Mouse (Mus musculus): ENCODE data around the gene Slc16a5. TPM values are rescaled to one million over a fixed set of nuclear protein-coding genes. Genes with fewer than 3 reads are reported as not detected.

Slc16a5 gene
- total and polyA plus RNA-seq, 3 experiments = 0.26 TPM; not detected in 2

DNA sequence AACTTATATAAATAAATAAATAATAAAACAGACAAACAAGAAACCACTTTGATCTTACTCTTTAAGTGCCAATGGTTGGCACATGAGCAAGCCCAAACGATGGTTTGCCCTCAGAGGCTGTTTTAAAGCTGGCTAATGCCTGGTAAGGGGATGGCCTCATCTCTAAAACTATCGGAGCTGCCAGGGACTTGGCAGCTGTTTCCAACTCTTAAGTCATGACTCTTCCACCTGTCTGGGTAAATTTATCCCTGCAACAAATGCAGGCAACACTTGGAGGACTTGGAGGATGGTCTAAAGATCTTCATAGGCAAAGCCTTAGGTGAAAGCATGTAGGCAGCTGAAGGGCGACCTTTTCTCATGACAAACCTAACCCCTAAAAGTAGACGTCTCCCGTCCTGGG is 54.7 kb downstream of the Slc16a5 start:
- no peak for DNase-seq (ENCODE audit: low read depth, low spot score)
- no peaks in the 10 kb centered on the region for H3K27me3 ChIP-seq (ENCODE audit: control insufficient read depth in 1 of 2, insufficient read depth in 2 of 2, low read length in 2 of 2)
- H3K4me1 ChIP-seq (ENCODE audit: control insufficient read depth in 1 of 2, insufficient read depth in 2 of 2, low read length in 2 of 2) = peaks cover 5 to 13% of the 10 kb centered on the region in 2 experiments
- no peaks in the 10 kb centered on the region for H3K9me3 ChIP-seq (replicated peaks; ENCODE audit: insufficient read depth, low read length)
- H3K36me3 ChIP-seq (ENCODE audit: control insufficient read depth in 1 of 2, insufficient read depth in 2 of 2, low read length in 2 of 2) = peaks cover 0 to 9% of the 10 kb centered on the region in 2 experiments; a peak in 2 of 4 replicates
- H3K27ac ChIP-seq (ENCODE audit: control insufficient read depth, low read depth, low read length) = no peak overlapping the region
- no peak overlapping the region for H3K4me3 ChIP-seq (ENCODE audit: control insufficient read depth in 1 of 2, insufficient read depth in 1 of 2, low read depth in 2 of 2, low read length in 2 of 2)
- H3K9ac ChIP-seq (ENCODE audit: control insufficient read depth, low read depth, low read length, poor library complexity, severe bottlenecking) = no peak overlapping the region
- no peak for TF ChIP-seq GATA1 (IDR thresholded peaks at IDR 0.05; ENCODE audit: low read depth, low read length)
- TF ChIP-seq KAT2A (conservative IDR thresholded peaks at IDR 0.05; ENCODE audit: low read depth, low read length) = no peak
- no peak for TF ChIP-seq ZNF384 (IDR thresholded peaks at IDR 0.05; ENCODE audit: low read depth, low read length)
- TF ChIP-seq TAL1 (IDR thresholded peaks at IDR 0.05; ENCODE audit: low read length) = no peak
- no peak for TF ChIP-seq CTCF (IDR thresholded peaks at IDR 0.05 in 2 of 3, conservative IDR thresholded peaks at IDR 0.05 in 1 of 3; ENCODE audit: control insufficient read depth in 1 of 3, insufficient read depth in 1 of 3, low read depth in 2 of 3, low read length in 3 of 3, poor library complexity in 1 of 3, severe bottlenecking in 1 of 3)
- TF ChIP-seq RAD21 (IDR thresholded peaks at IDR 0.05; ENCODE audit: low read depth, low read length) = no peak
- TF ChIP-seq RCOR1 (IDR thresholded peaks at IDR 0.05; ENCODE audit: low read depth, low read length) = no peak
- no peak for TF ChIP-seq POLR2A (IDR thresholded peaks at IDR 0.05; ENCODE audit: control insufficient read depth in 1 of 2, insufficient read depth in 1 of 2, low read depth in 1 of 2, low read length in 2 of 2, poor library complexity in 1 of 2)
- no peak for TF ChIP-seq MYB (IDR thresholded peaks at IDR 0.05; ENCODE audit: low read depth, low read length)
- TF ChIP-seq POLR2AphosphoS2 (IDR thresholded peaks at IDR 0.05; ENCODE audit: low read length) = no peak
- no peak for TF ChIP-seq USF2 (IDR thresholded peaks at IDR 0.05; ENCODE audit: borderline replicate concordance in 1 of 2, insufficient read depth in 1 of 2, low read depth in 1 of 2, low read length in 2 of 2)
- no peak for TF ChIP-seq USF1 (IDR thresholded peaks at IDR 0.05; ENCODE audit: low read depth, low read length)
- TF ChIP-seq TBP (IDR thresholded peaks at IDR 0.05; ENCODE audit: low read depth, low read length) = no peak
- no peak for TF ChIP-seq E2F4 (IDR thresholded peaks at IDR 0.05; ENCODE audit: borderline replicate concordance, low read depth, low read length)
- no peak for TF ChIP-seq GABPA (IDR thresholded peaks at IDR 0.05; ENCODE audit: low read depth, low read length)
- no peak for TF ChIP-seq MAZ (IDR thresholded peaks at IDR 0.05; ENCODE audit: low read depth, low read length)
- TF ChIP-seq CHD1 (IDR thresholded peaks at IDR 0.05; ENCODE audit: low read depth, low read length) = no peak
- TF ChIP-seq MEF2A (IDR thresholded peaks at IDR 0.05; ENCODE audit: extremely low read depth, insufficient replicate concordance, low read depth, low read length, poor library complexity, severe bottlenecking) = no peak
- TF ChIP-seq TCF12 (IDR thresholded peaks at IDR 0.05; ENCODE audit: low read depth, low read length) = no peak
- H3K79me2 ChIP-seq (ENCODE audit: control insufficient read depth, insufficient read depth, low read length, poor library complexity) = peaks cover 23% of the 10 kb centered on the region

DNA sequence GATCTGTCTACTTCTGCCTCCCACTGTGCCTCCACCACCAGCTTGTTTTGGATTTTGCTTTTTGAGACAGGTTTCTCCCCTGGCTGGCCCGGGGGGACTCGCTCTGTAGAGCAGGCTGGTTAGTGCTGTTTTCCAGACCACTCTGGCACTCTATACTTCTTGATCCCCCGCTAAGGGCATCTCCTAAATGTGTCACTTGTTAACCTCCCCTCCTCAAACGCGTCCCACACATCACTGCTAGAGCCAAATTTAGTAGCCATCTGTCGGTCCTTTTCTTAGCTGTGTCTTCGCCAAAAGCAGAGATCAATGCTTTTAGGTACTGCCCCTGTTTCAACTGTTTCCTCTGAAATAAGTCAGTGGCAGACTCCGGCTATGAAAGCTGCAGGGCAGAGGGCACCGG is 56.4 kb downstream of the Slc16a5 start:
- Histone ChIP-seq H3K4me1 (ENCODE audit: control insufficient read depth in 1 of 2, insufficient read depth in 2 of 2, low read length in 2 of 2) (peaks cover 0 to 6% of the 10 kb centered on the region in 2 experiments; a peak in 2 of 4 replicates), H3K9ac (ENCODE audit: control insufficient read depth, low read depth, low read length, poor library complexity, severe bottlenecking) (no peak overlapping the region), H3K9me3 (replicated peaks; ENCODE audit: insufficient read depth, low read length) (no peaks in the 10 kb centered on the region), H3K36me3 (ENCODE audit: control insufficient read depth in 1 of 2, insufficient read depth in 2 of 2, low read length in 2 of 2) (peaks cover 2 to 5% of the 10 kb centered on the region in 2 experiments; a peak in 3 of 4 replicates), H3K4me3 (ENCODE audit: control insufficient read depth in 1 of 2, insufficient read depth in 1 of 2, low read depth in 2 of 2, low read length in 2 of 2) (no peak overlapping the region), H3K27me3 (ENCODE audit: control insufficient read depth in 1 of 2, insufficient read depth in 2 of 2, low read length in 2 of 2) (no peaks in the 10 kb centered on the region), H3K79me2 (ENCODE audit: control insufficient read depth, insufficient read depth, low read length, poor library complexity) (peaks cover 6% of the 10 kb centered on the region), H3K27ac (ENCODE audit: control insufficient read depth, low read depth, low read length) (no peak overlapping the region)
- TF ChIP-seq NRF1 (IDR thresholded peaks at IDR 0.05; ENCODE audit: insufficient read depth, low read depth, low read length, poor library complexity, severe bottlenecking) = no peak
- TF ChIP-seq RAD21 (IDR thresholded peaks at IDR 0.05; ENCODE audit: low read depth, low read length) = no peak
- no peak for TF ChIP-seq UBTF (IDR thresholded peaks at IDR 0.05; ENCODE audit: borderline replicate concordance, insufficient read depth, low read depth, low read length)
- TF ChIP-seq KAT2A (conservative IDR thresholded peaks at IDR 0.05; ENCODE audit: low read depth, low read length) = no peak
- TF ChIP-seq ZC3H11A (IDR thresholded peaks at IDR 0.05; ENCODE audit: low read depth, low read length) = no peak
- TF ChIP-seq MAFK (IDR thresholded peaks at IDR 0.05; ENCODE audit: borderline replicate concordance, low read depth, low read length) = no peak
- TF ChIP-seq SIN3A (IDR thresholded peaks at IDR 0.05; ENCODE audit: low read length) = no peak
- TF ChIP-seq JUND (IDR thresholded peaks at IDR 0.05; ENCODE audit: low read depth, low read length) = no peak
- TF ChIP-seq ZKSCAN1 (IDR thresholded peaks at IDR 0.05; ENCODE audit: low read depth, low read length) = no peak
- no peak for TF ChIP-seq E2F4 (IDR thresholded peaks at IDR 0.05; ENCODE audit: borderline replicate concordance, low read depth, low read length)
- TF ChIP-seq MYB (IDR thresholded peaks at IDR 0.05; ENCODE audit: low read depth, low read length) = no peak
- no peak for TF ChIP-seq ETS1 (IDR thresholded peaks at IDR 0.05; ENCODE audit: low read depth, low read length)
- DNase-seq (ENCODE audit: low read depth, low spot score) = no peak
